10 mouse cellular contexts compared by ENCODE assay signal in the genomic region with DNA sequence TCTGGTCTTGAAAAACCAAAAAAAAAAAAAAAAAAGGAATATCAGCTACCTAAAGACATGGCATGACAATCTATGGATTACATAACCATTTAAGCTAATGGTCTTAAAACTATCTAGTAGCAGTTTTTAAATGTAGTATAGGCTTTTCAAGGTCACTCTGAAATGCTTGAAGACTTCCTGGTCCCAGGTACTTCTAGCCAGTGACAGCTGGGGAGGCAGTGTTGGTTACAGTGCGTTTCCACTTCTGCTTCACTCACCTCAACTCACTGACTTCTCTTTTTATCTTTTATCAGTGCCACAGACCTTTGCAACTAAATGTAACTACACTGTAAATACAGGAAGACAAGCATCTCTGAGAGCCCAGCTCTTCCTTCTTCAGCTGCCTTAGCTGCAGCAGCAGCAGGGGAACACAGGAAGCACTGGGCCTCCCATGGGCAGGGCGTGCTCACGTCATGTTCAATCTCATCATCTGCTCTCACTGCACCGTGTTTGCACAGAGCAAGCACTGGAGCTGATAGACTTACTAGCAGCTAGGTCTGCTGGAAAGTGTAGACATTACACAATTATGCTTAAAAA. TPM values are rescaled to one million over a fixed set of nuclear protein-coding genes. Genes with fewer than 3 reads are reported as not detected.
DNase-seq lines count a peak whose midpoint lies in the region; ATAC-seq and TF ChIP-seq lines count a peak whose summit lies in the region.
"Had no signal": no experiment of that assay in that cellular context is flagged by ENCODE, and none has a peak within 500 bp of the region (broad histone marks: within the 10 kb centered on the region; RNA-seq: fewer than 3 reads in every experiment).

No protein-coding gene starts in this region.

- no peak overlapping the region for H3K27ac ChIP-seq in lung, postnatal 0 days (ENCODE audit: low read length)
- H3K27ac ChIP-seq in intestine, embryonic 16.5 days (ENCODE audit: low read length): no peak overlapping the region
- H3K27ac ChIP-seq: limb, embryonic 15.5 days had no signal

- ATAC-seq in lung, postnatal 0 days: no peak
- ATAC-seq in intestine, embryonic 16.5 days: peak; percentile 95

- no peaks in the 10 kb centered on the region for H3K4me1 ChIP-seq in lung, postnatal 0 days (ENCODE audit: insufficient read depth, low read depth, low read length)
- H3K4me1 ChIP-seq in intestine, embryonic 16.5 days (ENCODE audit: control insufficient read depth, insufficient read depth, low read length): no peaks in the 10 kb centered on the region
- H3K4me1 ChIP-seq: limb, embryonic 15.5 days had no signal

- peak; percentile 3 for DNase-seq in lung, postnatal 36 days
- no peak for DNase-seq in lung, postnatal 0 days (ENCODE audit: low spot score)
- DNase-seq in brain, adult 2 months (ENCODE audit: low read depth, low spot score): peak; percentile 54
- peak; percentile 36 for DNase-seq in thymus, postnatal 0 days (ENCODE audit: low spot score)
- no peak for DNase-seq in frontal cortex, adult 2 months (ENCODE audit: extremely low spot score in 1 of 2, low spot score in 1 of 2)
- no peak for DNase-seq in frontal cortex, postnatal 25 days (ENCODE audit: low spot score in 2 of 2)
- DNase-seq in kidney, postnatal 14 days: no peak
- DNase-seq: gastrocnemius, postnatal 25 days had no signal

- no peaks in the 10 kb centered on the region for H3K27me3 ChIP-seq in lung, postnatal 0 days (replicated peaks; ENCODE audit: insufficient read depth, low read length)
- no peaks in the 10 kb centered on the region for H3K27me3 ChIP-seq in intestine, embryonic 16.5 days (replicated peaks; ENCODE audit: control insufficient read depth, insufficient read depth, low read length)
- H3K27me3 ChIP-seq: limb, embryonic 15.5 days had no signal

- peaks cover 32% of the 10 kb centered on the region; the same call in 1 of the 2 replicates for H3K36me3 ChIP-seq in lung, postnatal 0 days (ENCODE audit: insufficient read depth, low read length)
- peaks cover 12% of the 10 kb centered on the region for H3K36me3 ChIP-seq in intestine, embryonic 16.5 days (ENCODE audit: control insufficient read depth, insufficient read depth, low read length)

- H3K4me3 ChIP-seq in lung, postnatal 0 days (ENCODE audit: low read depth, low read length): no peak overlapping the region
- no peak overlapping the region for H3K4me3 ChIP-seq in intestine, embryonic 16.5 days (ENCODE audit: low read length)
- H3K4me3 ChIP-seq: limb, embryonic 15.5 days had no signal

- H3K9me3 ChIP-seq in lung, postnatal 0 days (ENCODE audit: low read length): no peaks in the 10 kb centered on the region
- no peaks in the 10 kb centered on the region for H3K9me3 ChIP-seq in intestine, embryonic 16.5 days (ENCODE audit: control insufficient read depth, low read length)
- H3K9me3 ChIP-seq: limb, embryonic 15.5 days had no signal

- no peak overlapping the region for H3K9ac ChIP-seq in lung, postnatal 0 days (replicated peaks; ENCODE audit: low read depth)
- no peak overlapping the region for H3K9ac ChIP-seq in intestine, embryonic 16.5 days (ENCODE audit: low read depth, low read length)
- H3K9ac ChIP-seq: limb, embryonic 15.5 days had no signal

- no peak for TF ChIP-seq EP300 in lung, postnatal 0 days (IDR thresholded peaks at IDR 0.05)

- no peak overlapping the region for H3K4me2 ChIP-seq in lung, postnatal 0 days (replicated peaks; ENCODE audit: low read depth, low read length)
- H3K4me2 ChIP-seq in intestine, embryonic 16.5 days (ENCODE audit: low read depth, low read length): no peak overlapping the region
- H3K4me2 ChIP-seq: limb, embryonic 15.5 days had no signal

- no peak for TF ChIP-seq CTCF in lung, postnatal 0 days (IDR thresholded peaks at IDR 0.05)

- WGBS in lung, postnatal 0 days: 57% methylated on average over 4 of the region's 4 CpGs
- 65% methylated on average over 4 of the region's 4 CpGs for WGBS in intestine, embryonic 16.5 days

RNA-seq across cellular contexts. Expression of gene Ttc17, which starts 46.0 kb away (rescaled TPM):
- 13.1 and 13.7 TPM in 2 replicates for polyA plus RNA-seq in lung, postnatal 0 days (2015; fragmentation: Nextera tagmentation; extraction: Ambion mirVana)
- 14.5 and 15.3 TPM in 2 replicates for polyA plus RNA-seq in intestine, embryonic 16.5 days (2015; fragmentation: Nextera tagmentation; extraction: Ambion mirVana)
- 15.1 and 15.4 TPM in 2 replicates for polyA plus RNA-seq in thymus, postnatal 0 days (2015; fragmentation: Nextera tagmentation; extraction: Ambion mirVana)
- polyA plus RNA-seq in frontal cortex, adult 2 months (2012; rRNA removed): 24.9 and 25.0 TPM in 2 replicates

Comparison
In these comparisons a context has a peak if more than half of its experiments do, and no peak if none do; other contexts are left out.
1. DNase-seq: peak in lung, postnatal 36 days (single experiment), brain, adult 2 months (single experiment) and thymus, postnatal 0 days (single experiment); none in lung, postnatal 0 days (single experiment), frontal cortex, adult 2 months (0 of 2), frontal cortex, postnatal 25 days (0 of 2) and kidney, postnatal 14 days (single experiment).